Mouse (Mus musculus): ENCODE data around the gene Apbb2. TPM values are rescaled to one million over a fixed set of nuclear protein-coding genes. Genes with fewer than 3 reads are reported as not detected.

Gene Apbb2
- total RNA-seq, 2 experiments from 2014 or later: 96.4 to 104 TPM

GRCm38 (mm10) chr5:66355147-66355546, 263.4 kb downstream of the Apbb2 start:
- no peak for DNase-seq
- intact Hi-C loops (cut with DNase I): no loop called here

- intact Hi-C loops (cut with DNase I): no loop called here
- no peak for DNase-seq
These were observed 264.7 kb downstream of the Apbb2 start for GRCm38 (mm10) chr5:66353876-66354275.

GRCm38 (mm10) chr5:66351836-66352390, 266.7 kb downstream of the Apbb2 start:
- peak; percentile 56 for DNase-seq
- intact Hi-C loops (cut with DNase I): no loop called here

DNA sequence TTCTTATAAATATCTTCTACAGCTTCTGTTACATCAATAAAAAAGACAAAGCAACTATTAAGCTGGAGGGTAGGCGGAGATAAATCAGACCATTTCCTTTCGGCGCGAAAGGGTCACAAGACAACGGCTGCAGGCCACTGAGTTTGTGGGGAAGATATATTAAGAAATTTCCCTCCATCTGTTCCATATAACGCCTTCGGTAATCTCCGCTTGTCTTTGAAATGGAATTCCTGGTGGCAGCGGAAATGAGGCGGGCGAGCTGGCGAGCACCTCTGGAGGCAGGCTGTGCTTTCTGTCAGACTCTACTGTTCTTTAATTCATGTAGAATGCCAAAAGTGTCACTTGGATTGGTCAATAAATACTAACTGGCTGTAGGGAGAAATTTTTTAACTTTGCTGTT, 267.5 kb downstream of the Apbb2 start:
- intact Hi-C loops (cut with DNase I): no loop called here
- no peak for DNase-seq

- DNase-seq: no peak
- intact Hi-C loops (cut with DNase I): no loop called here
These were observed 268.0 kb downstream of the Apbb2 start for GRCm38 (mm10) chr5:66350611-66351010.

GRCm38 (mm10) chr5:66348421-66348820, 270.2 kb downstream of the Apbb2 start:
- no peak for DNase-seq

GRCm38 (mm10) chr5:66346756-66347155, 271.8 kb downstream of the Apbb2 start:
- intact Hi-C loops (cut with DNase I): no loop called here
- DNase-seq: no peak

More at GRCm38 (mm10) chr5:66348421-66348820, 270.2 kb downstream of the Apbb2 start:
- intact Hi-C loops (cut with DNase I): no loop called here

DNA sequence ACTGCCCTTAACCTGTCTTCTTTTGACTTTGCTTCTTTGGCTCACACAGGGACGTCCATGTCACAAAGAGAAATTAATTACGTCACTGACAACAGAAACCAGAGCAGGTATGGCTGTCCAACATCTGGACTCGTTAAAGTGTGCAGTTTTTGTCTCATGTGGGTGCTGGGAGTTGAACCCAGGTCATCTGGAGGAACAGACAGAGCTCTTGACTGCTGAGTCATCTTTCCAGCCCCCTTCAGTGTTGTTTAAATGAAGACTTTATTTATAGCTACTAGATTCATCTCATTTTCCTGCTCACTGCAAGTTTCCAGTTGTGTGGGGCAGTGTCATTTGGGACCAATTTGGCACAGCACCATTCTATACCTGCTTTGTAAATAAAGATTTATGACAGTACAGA, 273.4 kb downstream of the Apbb2 start:
- intact Hi-C loops (cut with DNase I): no loop called here
- no peak for DNase-seq

- intact Hi-C loops (cut with DNase I): no loop called here
- DNase-seq: no peak
These were observed 274.4 kb downstream of the Apbb2 start for GRCm38 (mm10) chr5:66344182-66344581.

- no peak for DNase-seq
- intact Hi-C loops (cut with DNase I): no loop called here
These were observed 276.3 kb downstream of the Apbb2 start for GRCm38 (mm10) chr5:66342285-66342684.

GRCm38 (mm10) chr5:66341848-66342247, 276.7 kb downstream of the Apbb2 start:
- DNase-seq: no peak
- intact Hi-C loops (cut with DNase I): no loop called here

GRCm38 (mm10) chr5:66340356-66341102, 278.1 kb downstream of the Apbb2 start:
- no peak for DNase-seq

DNA sequence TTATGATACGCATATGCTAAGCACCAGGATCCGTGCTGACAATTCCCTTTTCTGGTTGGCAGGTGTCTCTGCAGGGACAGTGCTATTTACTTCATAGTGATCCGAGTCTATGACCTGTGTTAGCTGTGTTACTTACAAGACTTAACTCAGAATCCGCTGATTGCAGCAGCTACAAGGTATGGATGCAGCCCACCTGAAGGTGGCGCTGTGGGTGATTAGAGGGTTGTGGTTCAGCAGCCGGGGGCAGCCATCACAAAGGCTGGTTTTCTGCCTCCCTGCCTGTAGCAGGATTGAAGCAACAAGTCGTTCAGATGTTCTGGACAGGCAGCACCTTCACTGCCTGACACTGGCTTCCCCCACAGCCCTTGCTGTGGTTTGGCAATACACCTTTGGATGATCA, 280.0 kb downstream of the Apbb2 start:
- intact Hi-C loops (cut with DNase I): no loop called here
- peak; percentile 62 for DNase-seq

More at GRCm38 (mm10) chr5:66340356-66341102, 278.1 kb downstream of the Apbb2 start:
- intact Hi-C loops (cut with DNase I): no loop called here

GRCm38 (mm10) chr5:66337969-66338345, 280.6 kb downstream of the Apbb2 start:
- peak; percentile 77 for DNase-seq
- intact Hi-C loops (cut with DNase I): no loop called here

GRCm38 (mm10) chr5:66337025-66337968, 281.3 kb downstream of the Apbb2 start:
- intact Hi-C loops (cut with DNase I): no loop called here
- DNase-seq: peak; percentile 69

DNA sequence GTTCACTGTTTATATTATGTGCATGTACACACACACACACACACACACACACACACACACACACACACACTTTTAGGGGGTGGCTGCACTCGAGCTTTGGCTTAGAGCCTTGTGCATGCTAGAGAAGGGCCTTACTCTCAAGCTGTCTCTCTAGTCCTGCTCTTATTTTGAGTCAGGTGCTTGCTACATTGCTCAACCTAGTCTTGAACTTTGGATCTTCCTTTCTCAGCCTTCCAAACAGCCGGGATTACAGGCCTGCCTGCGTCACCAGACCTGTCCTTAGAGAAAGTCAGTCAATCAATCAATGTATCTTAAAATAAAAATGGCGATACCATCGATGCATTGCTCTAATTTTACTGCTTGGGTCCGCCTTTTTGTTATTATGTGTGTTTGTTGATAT, 287.8 kb downstream of the Apbb2 start:
- intact Hi-C loops (cut with DNase I): no loop called here
- DNase-seq: no peak

DNA sequence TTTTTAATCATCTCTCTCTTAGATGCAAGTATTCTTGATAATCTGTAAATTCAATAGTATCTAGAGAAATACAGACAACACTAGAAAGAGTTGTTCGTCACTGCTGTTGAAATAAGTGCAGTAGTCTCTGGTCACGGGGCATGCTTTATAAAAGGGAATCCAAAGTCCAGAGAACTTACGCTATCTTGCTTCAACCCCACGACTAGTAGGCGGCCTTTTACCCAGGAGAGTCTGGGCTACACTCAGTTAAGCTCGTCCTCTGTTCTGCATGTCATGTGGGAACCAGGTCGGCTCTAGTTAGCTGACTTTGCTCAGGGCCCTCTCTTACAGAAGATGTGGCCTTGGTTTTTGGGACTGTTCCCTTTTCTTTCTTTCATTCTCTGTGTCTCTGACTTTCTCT, 289.8 kb downstream of the Apbb2 start:
- intact Hi-C loops (cut with DNase I): loop anchor here (10.0 kb wide), 1 partner anchor 64 kb away; no protein-coding TSS in a partner anchor
- DNase-seq: no peak

GRCm38 (mm10) chr5:66327949-66328726, 290.4 kb downstream of the Apbb2 start:
- intact Hi-C loops (cut with DNase I): loop anchor here (10.0 kb wide), 1 partner anchor 63 kb away; no protein-coding TSS in a partner anchor
- DNase-seq: peak; percentile 51

- DNase-seq: no peak
- intact Hi-C loops (cut with DNase I): loop anchor here (10.0 kb wide), 1 partner anchor 62 kb away; no protein-coding TSS in a partner anchor
These were observed 292.2 kb downstream of the Apbb2 start for GRCm38 (mm10) chr5:66326395-66326794.

DNA sequence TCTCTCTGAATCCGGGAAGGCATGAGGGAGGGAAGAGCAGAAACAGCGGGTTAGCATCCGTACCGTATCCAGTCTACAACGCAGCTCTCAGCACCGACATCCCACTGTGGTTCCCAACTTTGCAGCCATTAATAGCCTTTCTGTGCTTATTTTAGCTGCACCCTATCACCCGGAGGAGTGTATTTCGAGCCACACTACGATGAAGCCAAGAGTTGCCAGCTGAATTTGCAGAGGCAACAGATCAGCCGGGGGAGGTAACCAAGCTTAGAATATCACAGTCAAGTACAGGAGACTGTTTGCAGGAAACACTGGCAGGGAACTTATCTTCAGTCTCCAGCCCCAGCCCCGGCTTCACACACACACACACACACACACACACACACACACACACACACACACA, 295.0 kb downstream of the Apbb2 start:
- no peak for DNase-seq
- intact Hi-C loops (cut with DNase I): loop anchor here (10.0 kb wide), 1 partner anchor 59 kb away; no protein-coding TSS in a partner anchor
